ENCODE assay signal across 28 mouse cellular contexts in genomic region chr6:22214665-22215064, GRCm38 (mm10).
"Had no signal": no experiment of that assay in that cellular context is flagged by ENCODE, and none has a peak within 500 bp of the region (broad histone marks: within the 10 kb centered on the region; RNA-seq: fewer than 3 reads in every experiment).

No protein-coding gene starts in this region.

- DNase-seq: gastrocnemius, postnatal 14 days; gastrocnemius, postnatal 36 days; heart, adult 11 months; heart, adult 2 months; heart, postnatal 14 days; heart, postnatal 36 days; kidney, adult 11 months; kidney, adult 2 months; kidney, adult 9 months; kidney, postnatal 14 days; kidney, postnatal 36 days; layer of hippocampus, adult 9-11 months; layer of hippocampus, postnatal 36 days; left cerebral cortex, postnatal 4 days; liver, embryonic 13.5 days had no signal

- H3K9me3 ChIP-seq: heart, embryonic 13.5 days; heart, embryonic 15.5 days; hindbrain, embryonic 10.5 days; hindbrain, embryonic 13.5 days; hindbrain, embryonic 15.5 days; kidney, embryonic 15.5 days; limb, embryonic 13.5 days; limb, embryonic 15.5 days; liver, embryonic 13.5 days; liver, embryonic 15.5 days had no signal

- H3K4me3 ChIP-seq: heart, adult 2 months; heart, embryonic 13.5 days; heart, embryonic 15.5 days; hindbrain, embryonic 10.5 days; hindbrain, embryonic 13.5 days; hindbrain, embryonic 15.5 days; kidney, embryonic 15.5 days; limb, embryonic 13.5 days; limb, embryonic 15.5 days; liver, embryonic 13.5 days; liver, embryonic 15.5 days had no signal

- H3K27me3 ChIP-seq: heart, embryonic 13.5 days; heart, embryonic 15.5 days; hindbrain, embryonic 13.5 days; hindbrain, embryonic 15.5 days; kidney, embryonic 15.5 days; limb, embryonic 13.5 days; limb, embryonic 15.5 days; liver, embryonic 13.5 days; liver, embryonic 15.5 days had no signal

- H3K27ac ChIP-seq: heart, adult 2 months; heart, embryonic 13.5 days; heart, embryonic 15.5 days; hindbrain, embryonic 10.5 days; hindbrain, embryonic 13.5 days; hindbrain, embryonic 15.5 days; hindbrain, postnatal 0 days; kidney, embryonic 15.5 days; kidney, postnatal 0 days; limb, embryonic 13.5 days; limb, embryonic 15.5 days; liver, embryonic 13.5 days; liver, embryonic 15.5 days had no signal

- H3K4me1 ChIP-seq: hindbrain, embryonic 10.5 days; hindbrain, embryonic 13.5 days; hindbrain, embryonic 15.5 days; kidney, embryonic 15.5 days; limb, embryonic 15.5 days; liver, embryonic 13.5 days; liver, embryonic 15.5 days had no signal

- H3K4me2 ChIP-seq: heart, embryonic 11.5 days; heart, embryonic 13.5 days; heart, embryonic 15.5 days; hindbrain, embryonic 13.5 days; hindbrain, embryonic 15.5 days; kidney, embryonic 15.5 days; limb, embryonic 13.5 days; limb, embryonic 15.5 days; liver, embryonic 13.5 days; liver, embryonic 15.5 days had no signal

- ATAC-seq: hindbrain, postnatal 0 days; intestine, embryonic 16.5 days had no signal

- H3K36me3 ChIP-seq: heart, embryonic 13.5 days; heart, embryonic 15.5 days; hindbrain, embryonic 10.5 days; hindbrain, embryonic 13.5 days; hindbrain, embryonic 15.5 days; liver, embryonic 13.5 days; liver, embryonic 15.5 days had no signal

- H3K9ac ChIP-seq: heart, embryonic 13.5 days; heart, embryonic 15.5 days; hindbrain, embryonic 13.5 days; hindbrain, embryonic 15.5 days; kidney, embryonic 15.5 days; limb, embryonic 13.5 days; limb, embryonic 15.5 days; liver, embryonic 13.5 days; liver, embryonic 15.5 days had no signal
